8 mouse cellular contexts compared by ENCODE assay signal in the genomic region with DNA sequence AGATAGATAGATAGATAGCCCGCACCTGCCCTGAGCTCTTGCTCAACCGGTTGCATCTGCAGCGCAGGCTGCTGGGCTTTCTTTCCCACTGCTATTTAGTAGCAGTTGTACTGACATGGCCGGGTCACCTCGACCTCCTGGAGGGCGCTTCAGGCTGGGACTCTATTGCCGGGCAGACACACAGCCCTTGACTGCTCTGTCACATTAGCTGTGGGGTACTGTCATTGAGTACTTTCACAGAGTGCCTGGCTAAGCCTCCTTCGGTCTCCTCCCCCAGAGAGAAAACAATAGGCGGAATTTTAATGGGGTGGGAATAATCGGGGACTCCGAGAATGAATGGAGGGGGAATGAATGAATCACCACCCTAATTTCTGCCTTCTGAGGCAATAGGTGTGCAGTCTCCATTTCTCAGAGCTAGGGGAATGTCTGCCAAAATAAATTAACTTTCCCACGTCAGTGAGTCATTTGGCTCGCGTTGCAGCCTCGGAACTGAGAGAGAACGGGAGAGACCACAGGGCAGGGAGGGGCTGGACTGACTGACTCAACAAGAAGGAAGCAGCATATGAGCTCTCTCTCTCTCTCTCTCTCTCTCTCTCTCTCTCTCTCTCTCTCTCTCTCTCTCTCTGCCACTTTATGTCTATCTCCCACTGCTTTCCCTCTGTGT.
DNase-seq lines count a peak whose midpoint lies in the region; ATAC-seq lines count a peak whose summit lies in the region.

No protein-coding gene starts in this region.

- peak overlapping the region; percentile 54 for H3K4me3 ChIP-seq in embryonic facial prominence, embryonic 10.5 days
- H3K4me3 ChIP-seq in intestine, embryonic 16.5 days (ENCODE audit: low read length), result peak overlapping the region; percentile 36
- H3K4me3 ChIP-seq in stomach, embryonic 14.5 days (ENCODE audit: low read depth, low read length), result peak overlapping the region; percentile 20; the same call in 1 of the 2 replicates

- peak; percentile 99 for DNase-seq in Muller cell, postnatal 12 days (ENCODE audit: inconsistent ontology term)
- DNase-seq in embryonic facial prominence, embryonic 10.5 days (ENCODE audit: low spot score), result peak; percentile 62
- peak; percentile 25 for DNase-seq in left cerebral cortex, postnatal 4 days
- DNase-seq in mesoderm, embryonic 11.5 days (ENCODE audit: low read depth, low spot score), result peak; percentile 72

- peak overlapping the region; percentile 83 for H3K27ac ChIP-seq in embryonic facial prominence, embryonic 10.5 days (replicated peaks)
- H3K27ac ChIP-seq in intestine, embryonic 16.5 days (ENCODE audit: low read length), result no peak overlapping the region
- no peak overlapping the region for H3K27ac ChIP-seq in stomach, embryonic 14.5 days (ENCODE audit: low read length)

- H3K36me3 ChIP-seq in embryonic facial prominence, embryonic 10.5 days (replicated peaks), result no peaks in the 10 kb centered on the region
- H3K36me3 ChIP-seq in intestine, embryonic 16.5 days (ENCODE audit: control insufficient read depth, insufficient read depth, low read length), result no peaks in the 10 kb centered on the region
- H3K36me3 ChIP-seq in stomach, embryonic 14.5 days (ENCODE audit: control insufficient read depth, insufficient read depth, low read length), result no peaks in the 10 kb centered on the region

- H3K9me3 ChIP-seq in embryonic facial prominence, embryonic 10.5 days, result no peaks in the 10 kb centered on the region
- no peaks in the 10 kb centered on the region for H3K9me3 ChIP-seq in intestine, embryonic 16.5 days (ENCODE audit: control insufficient read depth, low read length)
- H3K9me3 ChIP-seq in stomach, embryonic 14.5 days (ENCODE audit: control insufficient read depth, low read depth, low read length), result no peaks in the 10 kb centered on the region

- H3K4me2 ChIP-seq in intestine, embryonic 16.5 days (ENCODE audit: low read depth, low read length), result peak overlapping the region; percentile 77
- peak overlapping the region; percentile 42 for H3K4me2 ChIP-seq in stomach, embryonic 14.5 days (replicated peaks; ENCODE audit: low read depth, low read length)

- peaks cover 49% of the 10 kb centered on the region for H3K4me1 ChIP-seq in embryonic facial prominence, embryonic 10.5 days
- peaks cover 21% of the 10 kb centered on the region for H3K4me1 ChIP-seq in intestine, embryonic 16.5 days (ENCODE audit: control insufficient read depth, insufficient read depth, low read length)
- H3K4me1 ChIP-seq in stomach, embryonic 14.5 days (ENCODE audit: control insufficient read depth, insufficient read depth, low read length), result peaks cover 11% of the 10 kb centered on the region; the same call in 1 of the 2 replicates

- 3% methylated on average over 16 of the region's 16 CpGs for WGBS in embryonic facial prominence, embryonic 10.5 days
- 8% methylated on average over 16 of the region's 16 CpGs for WGBS in intestine, embryonic 16.5 days
- 3% methylated on average over 16 of the region's 16 CpGs for WGBS in stomach, embryonic 14.5 days

- intact Hi-C loops in left cerebral cortex, postnatal 4 days (cut with DNase I), result no loop called here

- peak overlapping the region; percentile 63 for H3K9ac ChIP-seq in intestine, embryonic 16.5 days (ENCODE audit: low read depth, low read length)
- H3K9ac ChIP-seq in stomach, embryonic 14.5 days (replicated peaks; ENCODE audit: low read depth, low read length), result no peak overlapping the region; the same call in 1 of the 2 replicates

- H3K27me3 ChIP-seq in embryonic facial prominence, embryonic 10.5 days (replicated peaks; ENCODE audit: low read depth, poor library complexity, severe bottlenecking), result peaks cover 59% of the 10 kb centered on the region
- no peaks in the 10 kb centered on the region for H3K27me3 ChIP-seq in intestine, embryonic 16.5 days (replicated peaks; ENCODE audit: control insufficient read depth, insufficient read depth, low read length)
- no peaks in the 10 kb centered on the region for H3K27me3 ChIP-seq in stomach, embryonic 14.5 days (ENCODE audit: control insufficient read depth, insufficient read depth, low read length)

- ATAC-seq in granulocyte monocyte progenitor cell, adult 5-6 weeks (replicated peaks; ENCODE audit: poor library complexity, severe bottlenecking), result peak; percentile 85
- peak; percentile 78 for ATAC-seq in intestine, embryonic 16.5 days
- peak; percentile 82 for ATAC-seq in stomach, embryonic 14.5 days (ENCODE audit: insufficient number of reproducible peaks, insufficient read depth, low FRiP score, low read depth)
- no peak for ATAC-seq in inflammation-experienced regulatory T-cells, adult 6 months

Comparison
In these comparisons a context has a peak if more than half of its experiments do, and no peak if none do; other contexts are left out.
1. DNase-seq: peak in every context shown above with its lines; median percentile 99 in Muller cell, postnatal 12 days; 72 in mesoderm, embryonic 11.5 days; 62 in embryonic facial prominence, embryonic 10.5 days; 25 in left cerebral cortex, postnatal 4 days.